Mouse (Mus musculus): ENCODE results near the gene Slc34a1. TPM values are rescaled to one million over a fixed set of nuclear protein-coding genes. Genes with fewer than 3 reads are reported as not detected.
A peak's percentile ranks its signal among the peaks of the same experiment; 100 is the strongest.

The Slc34a1 gene
- polyA plus RNA-seq, 1 experiment from 2014 or later = 0.07 TPM

- Histone ChIP-seq H3K9ac (ENCODE audit: low read depth, low read length) (no peak overlapping the region), H3K27me3 (replicated peaks; ENCODE audit: control insufficient read depth, insufficient read depth, low read length) (peaks cover 15% of the 10 kb centered on the region), H3K4me1 (ENCODE audit: control insufficient read depth, insufficient read depth, low read length) (peaks cover 14% of the 10 kb centered on the region), H3K27ac (ENCODE audit: low read length) (no peak overlapping the region), H3K4me2 (ENCODE audit: low read depth, low read length) (0 out of 2 replicates have a peak overlapping the region, but pooled peaks have one; percentile 5), H3K9me3 (ENCODE audit: control insufficient read depth, low read length) (no peaks in the 10 kb centered on the region), H3K4me3 (ENCODE audit: low read length) (no peak overlapping the region), H3K36me3 (ENCODE audit: control insufficient read depth, insufficient read depth, low read length) (no peaks in the 10 kb centered on the region)
- 48% methylated on average over 6 of the region's 6 CpGs for WGBS
- ATAC-seq = peak; percentile 75
These were observed 23.6 kb upstream of the Slc34a1 start for GRCm38 (mm10) chr13:55374206-55374924.

- peaks cover 22% of the 10 kb centered on the region for H3K27me3 ChIP-seq (replicated peaks; ENCODE audit: control insufficient read depth, insufficient read depth, low read length)
- H3K27ac ChIP-seq (ENCODE audit: low read length) = no peak overlapping the region
- WGBS = 66% methylated on average over 2 of the region's 2 CpGs
- no peak for ATAC-seq
- H3K9ac ChIP-seq (ENCODE audit: low read depth, low read length) = no peak overlapping the region
- peaks cover 14% of the 10 kb centered on the region for H3K4me1 ChIP-seq (ENCODE audit: control insufficient read depth, insufficient read depth, low read length)
- H3K4me3 ChIP-seq (ENCODE audit: low read length) = no peak overlapping the region
- H3K9me3 ChIP-seq (ENCODE audit: control insufficient read depth, low read length) = no peaks in the 10 kb centered on the region
- H3K4me2 ChIP-seq (ENCODE audit: low read depth, low read length) = no peak overlapping the region
- no peaks in the 10 kb centered on the region for H3K36me3 ChIP-seq (ENCODE audit: control insufficient read depth, insufficient read depth, low read length)
These were observed 22.1 kb upstream of the Slc34a1 start for GRCm38 (mm10) chr13:55375877-55376276.

GRCm38 (mm10) chr13:55378907-55379580 is 18.9 kb upstream of the Slc34a1 start:
- WGBS = 4% methylated on average over 32 of the region's 32 CpGs
- Histone ChIP-seq H3K4me1 (ENCODE audit: control insufficient read depth, insufficient read depth, low read length) (peaks cover 14% of the 10 kb centered on the region), H3K9ac (ENCODE audit: low read depth, low read length) (no peak overlapping the region), H3K27me3 (replicated peaks; ENCODE audit: control insufficient read depth, insufficient read depth, low read length) (peaks cover 22% of the 10 kb centered on the region), H3K4me3 (ENCODE audit: low read length) (peak overlapping the region; percentile 12; the same call in 1 of the 2 replicates), H3K9me3 (ENCODE audit: control insufficient read depth, low read length) (no peaks in the 10 kb centered on the region), H3K27ac (ENCODE audit: low read length) (no peak overlapping the region), H3K4me2 (ENCODE audit: low read depth, low read length) (0 out of 2 replicates have a peak overlapping the region, but pooled peaks have one; percentile 7), H3K36me3 (ENCODE audit: control insufficient read depth, insufficient read depth, low read length) (no peaks in the 10 kb centered on the region)
- ATAC-seq = peak; percentile 45

- Histone ChIP-seq H3K9ac (ENCODE audit: low read depth, low read length) (no peak overlapping the region), H3K27ac (ENCODE audit: low read length) (no peak overlapping the region), H3K4me2 (ENCODE audit: low read depth, low read length) (no peak overlapping the region), H3K4me1 (ENCODE audit: control insufficient read depth, insufficient read depth, low read length) (peaks cover 5% of the 10 kb centered on the region; the same call in 1 of the 2 replicates), H3K4me3 (ENCODE audit: low read length) (no peak overlapping the region), H3K27me3 (replicated peaks; ENCODE audit: control insufficient read depth, insufficient read depth, low read length) (peaks cover 22% of the 10 kb centered on the region), H3K36me3 (ENCODE audit: control insufficient read depth, insufficient read depth, low read length) (no peaks in the 10 kb centered on the region), H3K9me3 (ENCODE audit: control insufficient read depth, low read length) (no peaks in the 10 kb centered on the region)
- WGBS = 75% methylated on average over 4 of the region's 4 CpGs
- ATAC-seq = no peak
These were observed 16.2 kb upstream of the Slc34a1 start for GRCm38 (mm10) chr13:55381790-55382189.

- peak; percentile 81 for ATAC-seq
- H3K36me3 ChIP-seq (ENCODE audit: control insufficient read depth, insufficient read depth, low read length) = no peaks in the 10 kb centered on the region
- H3K4me3 ChIP-seq (ENCODE audit: low read length) = no peak overlapping the region
- no peaks in the 10 kb centered on the region for H3K27me3 ChIP-seq (replicated peaks; ENCODE audit: control insufficient read depth, insufficient read depth, low read length)
- H3K9ac ChIP-seq (ENCODE audit: low read depth, low read length) = peak overlapping the region; percentile 14; the same call in 1 of the 2 replicates
- H3K4me1 ChIP-seq (ENCODE audit: control insufficient read depth, insufficient read depth, low read length) = no peaks in the 10 kb centered on the region
- no peak overlapping the region for H3K4me2 ChIP-seq (ENCODE audit: low read depth, low read length)
- WGBS = 67% methylated on average over 3 of the region's 3 CpGs
- H3K9me3 ChIP-seq (ENCODE audit: control insufficient read depth, low read length) = no peaks in the 10 kb centered on the region
- peak overlapping the region; percentile 38; the same call in 1 of the 2 replicates for H3K27ac ChIP-seq (ENCODE audit: low read length)
These were observed 7.3 kb upstream of the Slc34a1 start for GRCm38 (mm10) chr13:55390644-55391043.

GRCm38 (mm10) chr13:55391626-55392029 is 6.4 kb upstream of the Slc34a1 start:
- Histone ChIP-seq H3K27ac (ENCODE audit: low read length) (peak overlapping the region; percentile 38; the same call in 1 of the 2 replicates), H3K9me3 (ENCODE audit: control insufficient read depth, low read length) (no peaks in the 10 kb centered on the region), H3K4me3 (ENCODE audit: low read length) (no peak overlapping the region)

GRCm38 (mm10) chr13:55392933-55393332 is 5.1 kb upstream of the Slc34a1 start:
- 74% methylated on average over 4 of the region's 4 CpGs for WGBS
- Histone ChIP-seq H3K27me3 (replicated peaks; ENCODE audit: control insufficient read depth, insufficient read depth, low read length) (no peaks in the 10 kb centered on the region), H3K27ac (ENCODE audit: low read length) (no peak overlapping the region), H3K4me1 (ENCODE audit: control insufficient read depth, insufficient read depth, low read length) (no peaks in the 10 kb centered on the region), H3K9ac (ENCODE audit: low read depth, low read length) (no peak overlapping the region), H3K4me3 (ENCODE audit: low read length) (no peak overlapping the region), H3K4me2 (ENCODE audit: low read depth, low read length) (no peak overlapping the region), H3K9me3 (ENCODE audit: control insufficient read depth, low read length) (no peaks in the 10 kb centered on the region), H3K36me3 (ENCODE audit: control insufficient read depth, insufficient read depth, low read length) (no peaks in the 10 kb centered on the region)
- ATAC-seq = no peak

More at GRCm38 (mm10) chr13:55391626-55392029, 6.4 kb upstream of the Slc34a1 start:
- WGBS = 63% methylated on average over 1 of the region's 1 CpGs
- Histone ChIP-seq H3K27me3 (replicated peaks; ENCODE audit: control insufficient read depth, insufficient read depth, low read length) (no peaks in the 10 kb centered on the region), H3K4me1 (ENCODE audit: control insufficient read depth, insufficient read depth, low read length) (no peaks in the 10 kb centered on the region), H3K4me2 (ENCODE audit: low read depth, low read length) (no peak overlapping the region), H3K9ac (ENCODE audit: low read depth, low read length) (no peak overlapping the region), H3K36me3 (ENCODE audit: control insufficient read depth, insufficient read depth, low read length) (no peaks in the 10 kb centered on the region)
- peak; percentile 83 for ATAC-seq

GRCm38 (mm10) chr13:55399300-55400038 is 1.5 kb downstream of the Slc34a1 start:
- Histone ChIP-seq H3K9ac (ENCODE audit: low read depth, low read length) (no peak overlapping the region), H3K4me1 (ENCODE audit: control insufficient read depth, insufficient read depth, low read length) (0 out of 2 replicates have a peak, but pooled peaks cover 2% of the 10 kb centered on the region), H3K27me3 (replicated peaks; ENCODE audit: control insufficient read depth, insufficient read depth, low read length) (peaks cover 3% of the 10 kb centered on the region; the same call in 1 of the 2 replicates), H3K36me3 (ENCODE audit: control insufficient read depth, insufficient read depth, low read length) (no peaks in the 10 kb centered on the region), H3K4me3 (ENCODE audit: low read length) (no peak overlapping the region), H3K27ac (ENCODE audit: low read length) (no peak overlapping the region), H3K9me3 (ENCODE audit: control insufficient read depth, low read length) (no peaks in the 10 kb centered on the region), H3K4me2 (ENCODE audit: low read depth, low read length) (no peak overlapping the region)
- WGBS = 49% methylated on average over 5 of the region's 5 CpGs
- peak; percentile 86 for ATAC-seq

- Histone ChIP-seq H3K4me1 (ENCODE audit: control insufficient read depth, insufficient read depth, low read length) (0 out of 2 replicates have a peak, but pooled peaks cover 2% of the 10 kb centered on the region), H3K27me3 (replicated peaks; ENCODE audit: control insufficient read depth, insufficient read depth, low read length) (peaks cover 3% of the 10 kb centered on the region; the same call in 1 of the 2 replicates), H3K4me2 (ENCODE audit: low read depth, low read length) (no peak overlapping the region), H3K9ac (ENCODE audit: low read depth, low read length) (no peak overlapping the region), H3K36me3 (ENCODE audit: control insufficient read depth, insufficient read depth, low read length) (no peaks in the 10 kb centered on the region), H3K4me3 (ENCODE audit: low read length) (no peak overlapping the region), H3K9me3 (ENCODE audit: control insufficient read depth, low read length) (no peaks in the 10 kb centered on the region), H3K27ac (ENCODE audit: low read length) (no peak overlapping the region)
- 49% methylated on average over 1 of the region's 1 CpGs for WGBS
- peak; percentile 61 for ATAC-seq
These were observed 2.0 kb downstream of the Slc34a1 start for GRCm38 (mm10) chr13:55400039-55400346.
